Mouse (Mus musculus): ENCODE measurements at regions not wholly inside any gene's neighbourhood (a gene's known extent, or its start where the extent isn't known, plus 50 kb on each side); places are given as distances from the start of the nearest gene placed in this dataset.

GRCm38 (mm10) chr3:120810527-120810926 lies 361.0 kb downstream of the Rwdd3 start:
- Histone ChIP-seq H3K36me3 (ENCODE audit: control insufficient read depth, insufficient read depth, low read length) (no peaks in the 10 kb centered on the region), H3K9ac (ENCODE audit: low read depth, low read length) (no peak overlapping the region), H3K9me3 (ENCODE audit: control insufficient read depth, low read length) (no peaks in the 10 kb centered on the region), H3K4me3 (ENCODE audit: low read length) (no peak overlapping the region), H3K4me2 (ENCODE audit: low read length) (no peak overlapping the region), H3K27me3 (replicated peaks; ENCODE audit: control insufficient read depth, insufficient read depth, low read length) (no peaks in the 10 kb centered on the region), H3K27ac (ENCODE audit: low read depth, low read length) (no peak overlapping the region), H3K4me1 (ENCODE audit: control insufficient read depth, insufficient read depth, low read depth, low read length) (no peaks in the 10 kb centered on the region)
- ATAC-seq, result no peak
- 57% methylated on average over 5 of the region's 5 CpGs for WGBS

GRCm38 (mm10) chr3:120810048-120810447 lies 361.4 kb downstream of the Rwdd3 start:
- Histone ChIP-seq H3K4me2 (ENCODE audit: low read length) (no peak overlapping the region), H3K27ac (ENCODE audit: low read depth, low read length) (no peak overlapping the region), H3K9me3 (ENCODE audit: control insufficient read depth, low read length) (no peaks in the 10 kb centered on the region), H3K4me1 (ENCODE audit: control insufficient read depth, insufficient read depth, low read depth, low read length) (no peaks in the 10 kb centered on the region), H3K9ac (ENCODE audit: low read depth, low read length) (no peak overlapping the region), H3K4me3 (ENCODE audit: low read length) (no peak overlapping the region), H3K36me3 (ENCODE audit: control insufficient read depth, insufficient read depth, low read length) (no peaks in the 10 kb centered on the region), H3K27me3 (replicated peaks; ENCODE audit: control insufficient read depth, insufficient read depth, low read length) (no peaks in the 10 kb centered on the region)
- ATAC-seq, result no peak
- 63% methylated on average over 6 of the region's 6 CpGs for WGBS

- Histone ChIP-seq H3K27ac (ENCODE audit: low read depth, low read length) (no peak overlapping the region), H3K36me3 (ENCODE audit: control insufficient read depth, insufficient read depth, low read length) (no peaks in the 10 kb centered on the region), H3K4me1 (ENCODE audit: control insufficient read depth, insufficient read depth, low read depth, low read length) (no peaks in the 10 kb centered on the region), H3K9ac (ENCODE audit: low read depth, low read length) (no peak overlapping the region), H3K9me3 (ENCODE audit: control insufficient read depth, low read length) (no peaks in the 10 kb centered on the region), H3K27me3 (replicated peaks; ENCODE audit: control insufficient read depth, insufficient read depth, low read length) (no peaks in the 10 kb centered on the region), H3K4me3 (ENCODE audit: low read length) (no peak overlapping the region), H3K4me2 (ENCODE audit: low read length) (no peak overlapping the region)
- no peak for ATAC-seq
- 73% methylated on average over 9 of the region's 9 CpGs for WGBS
Observed at GRCm38 (mm10) chr3:120786659-120787058, 384.8 kb downstream of the Rwdd3 start.

- Histone ChIP-seq H3K4me1 (ENCODE audit: control insufficient read depth, insufficient read depth, low read depth, low read length) (no peaks in the 10 kb centered on the region), H3K9ac (ENCODE audit: low read depth, low read length) (no peak overlapping the region), H3K9me3 (ENCODE audit: control insufficient read depth, low read length) (no peaks in the 10 kb centered on the region), H3K27me3 (replicated peaks; ENCODE audit: control insufficient read depth, insufficient read depth, low read length) (no peaks in the 10 kb centered on the region), H3K36me3 (ENCODE audit: control insufficient read depth, insufficient read depth, low read length) (no peaks in the 10 kb centered on the region), H3K27ac (ENCODE audit: low read depth, low read length) (no peak overlapping the region), H3K4me2 (ENCODE audit: low read length) (no peak overlapping the region), H3K4me3 (ENCODE audit: low read length) (no peak overlapping the region)
- 68% methylated on average over 6 of the region's 6 CpGs for WGBS
- no peak for ATAC-seq
Observed at GRCm38 (mm10) chr3:120781486-120781885, 390.0 kb downstream of the Rwdd3 start.

- H3K27me3 ChIP-seq (replicated peaks; ENCODE audit: control insufficient read depth, insufficient read depth, low read length), result no peaks in the 10 kb centered on the region
- H3K9me3 ChIP-seq (ENCODE audit: control insufficient read depth, low read length), result no peaks in the 10 kb centered on the region
- no peak overlapping the region for H3K4me2 ChIP-seq (ENCODE audit: low read length)
- no peak for ATAC-seq
- H3K27ac ChIP-seq (ENCODE audit: low read depth, low read length), result no peak overlapping the region
- no peaks in the 10 kb centered on the region for H3K36me3 ChIP-seq (ENCODE audit: control insufficient read depth, insufficient read depth, low read length)
- no peak overlapping the region for H3K9ac ChIP-seq (ENCODE audit: low read depth, low read length)
- H3K4me1 ChIP-seq (ENCODE audit: control insufficient read depth, insufficient read depth, low read depth, low read length), result no peaks in the 10 kb centered on the region
- no peak overlapping the region for H3K4me3 ChIP-seq (ENCODE audit: low read length)
Observed at GRCm38 (mm10) chr3:120779091-120779490, 392.4 kb downstream of the Rwdd3 start.

GRCm38 (mm10) chr3:120774951-120775350 lies 396.5 kb downstream of the Rwdd3 start:
- no peak for ATAC-seq
- WGBS, result 78% methylated on average over 6 of the region's 6 CpGs
- Histone ChIP-seq H3K9me3 (ENCODE audit: control insufficient read depth, low read length) (no peaks in the 10 kb centered on the region), H3K27ac (ENCODE audit: low read depth, low read length) (no peak overlapping the region), H3K4me3 (ENCODE audit: low read length) (no peak overlapping the region), H3K27me3 (replicated peaks; ENCODE audit: control insufficient read depth, insufficient read depth, low read length) (no peaks in the 10 kb centered on the region), H3K9ac (ENCODE audit: low read depth, low read length) (no peak overlapping the region; the same call in 1 of the 2 replicates), H3K36me3 (ENCODE audit: control insufficient read depth, insufficient read depth, low read length) (no peaks in the 10 kb centered on the region), H3K4me1 (ENCODE audit: control insufficient read depth, insufficient read depth, low read depth, low read length) (no peaks in the 10 kb centered on the region), H3K4me2 (ENCODE audit: low read length) (no peak overlapping the region)

- no peaks in the 10 kb centered on the region for H3K4me1 ChIP-seq (ENCODE audit: control insufficient read depth, insufficient read depth, low read depth, low read length)
- H3K9me3 ChIP-seq (ENCODE audit: control insufficient read depth, low read length), result no peaks in the 10 kb centered on the region
- H3K27me3 ChIP-seq (replicated peaks; ENCODE audit: control insufficient read depth, insufficient read depth, low read length), result no peaks in the 10 kb centered on the region
- H3K27ac ChIP-seq (ENCODE audit: low read depth, low read length), result no peak overlapping the region
- no peak overlapping the region for H3K9ac ChIP-seq (ENCODE audit: low read depth, low read length)
- H3K4me3 ChIP-seq (ENCODE audit: low read length), result no peak overlapping the region
- no peaks in the 10 kb centered on the region for H3K36me3 ChIP-seq (ENCODE audit: control insufficient read depth, insufficient read depth, low read length)
- ATAC-seq, result no peak
- no peak overlapping the region for H3K4me2 ChIP-seq (ENCODE audit: low read length)
- 73% methylated on average over 4 of the region's 4 CpGs for WGBS
Observed at GRCm38 (mm10) chr3:120761681-120762080, 409.8 kb downstream of the Rwdd3 start.

GRCm38 (mm10) chr3:120761223-120761622 lies 410.3 kb downstream of the Rwdd3 start:
- Histone ChIP-seq H3K27ac (ENCODE audit: low read depth, low read length) (no peak overlapping the region), H3K4me3 (ENCODE audit: low read length) (no peak overlapping the region), H3K9me3 (ENCODE audit: control insufficient read depth, low read length) (no peaks in the 10 kb centered on the region), H3K4me1 (ENCODE audit: control insufficient read depth, insufficient read depth, low read depth, low read length) (no peaks in the 10 kb centered on the region), H3K27me3 (replicated peaks; ENCODE audit: control insufficient read depth, insufficient read depth, low read length) (no peaks in the 10 kb centered on the region), H3K9ac (ENCODE audit: low read depth, low read length) (no peak overlapping the region), H3K36me3 (ENCODE audit: control insufficient read depth, insufficient read depth, low read length) (no peaks in the 10 kb centered on the region), H3K4me2 (ENCODE audit: low read length) (no peak overlapping the region)
- ATAC-seq, result peak; percentile 37; the same call in 1 of the 2 replicates
- 73% methylated on average over 3 of the region's 3 CpGs for WGBS

- Histone ChIP-seq H3K4me3 (ENCODE audit: low read length) (no peak overlapping the region), H3K36me3 (ENCODE audit: control insufficient read depth, insufficient read depth, low read length) (no peaks in the 10 kb centered on the region), H3K27ac (ENCODE audit: low read depth, low read length) (no peak overlapping the region), H3K27me3 (replicated peaks; ENCODE audit: control insufficient read depth, insufficient read depth, low read length) (no peaks in the 10 kb centered on the region), H3K9ac (ENCODE audit: low read depth, low read length) (no peak overlapping the region), H3K9me3 (ENCODE audit: control insufficient read depth, low read length) (no peaks in the 10 kb centered on the region), H3K4me1 (ENCODE audit: control insufficient read depth, insufficient read depth, low read depth, low read length) (no peaks in the 10 kb centered on the region), H3K4me2 (ENCODE audit: low read length) (no peak overlapping the region)
- peak; percentile 52; the same call in 1 of the 2 replicates for ATAC-seq
- WGBS, result 53% methylated on average over 4 of the region's 4 CpGs
Observed at GRCm38 (mm10) chr3:120748513-120748912, 423.0 kb downstream of the Rwdd3 start.

GRCm38 (mm10) chr3:120747678-120748077 lies 423.8 kb downstream of the Rwdd3 start:
- ATAC-seq, result no peak
- no peaks in the 10 kb centered on the region for H3K4me1 ChIP-seq (ENCODE audit: control insufficient read depth, insufficient read depth, low read depth, low read length)
- no peak overlapping the region for H3K27ac ChIP-seq (ENCODE audit: low read depth, low read length)
- H3K9me3 ChIP-seq (ENCODE audit: control insufficient read depth, low read length), result no peaks in the 10 kb centered on the region
- WGBS, result 86% methylated on average over 4 of the region's 4 CpGs
- H3K4me3 ChIP-seq (ENCODE audit: low read length), result no peak overlapping the region
- no peaks in the 10 kb centered on the region for H3K27me3 ChIP-seq (replicated peaks; ENCODE audit: control insufficient read depth, insufficient read depth, low read length)
- H3K36me3 ChIP-seq (ENCODE audit: control insufficient read depth, insufficient read depth, low read length), result no peaks in the 10 kb centered on the region
- no peak overlapping the region for H3K4me2 ChIP-seq (ENCODE audit: low read length)
- H3K9ac ChIP-seq (ENCODE audit: low read depth, low read length), result no peak overlapping the region
